Mouse (Mus musculus): Measurements from ENCODE around the gene Gfra4. TPM values are rescaled to one million over a fixed set of nuclear protein-coding genes. Genes with fewer than 3 reads are reported as not detected.
A peak's percentile ranks its signal among the peaks of the same experiment; 100 is the strongest.

Gene Gfra4
- total and polyA plus RNA-seq, 3 experiments = 7.2 to 21.3 (median 8.4) TPM

GRCm38 (mm10) chr2:131044989-131045720 lies 2.3 kb upstream of the Gfra4 start:
- H3K4me1 ChIP-seq (ENCODE audit: control insufficient read depth, insufficient read depth, low read length) = peaks cover 5% of the 10 kb centered on the region
- H3K27me3 ChIP-seq (ENCODE audit: control insufficient read depth, insufficient read depth, low read length) = peaks cover 6% of the 10 kb centered on the region
- no peak for DNase-seq
- no peak overlapping the region for H3K4me3 ChIP-seq
- intact Hi-C loops (cut with DNase I) = no loop called here
- TF ChIP-seq POLR2A (IDR thresholded peaks at IDR 0.05; ENCODE audit: insufficient read depth, low read depth, low read length) (no peak), CTCF (IDR thresholded peaks at IDR 0.05) (no peak), EP300 (IDR thresholded peaks at IDR 0.05; ENCODE audit: insufficient read depth, low read depth, low read length) (no peak)
- H3K27ac ChIP-seq = no peak overlapping the region
- WGBS = 45% methylated on average over 9 of the region's 9 CpGs
- H3K9ac ChIP-seq (ENCODE audit: low read depth, low read length) = no peak overlapping the region
- H3K79me2 ChIP-seq (replicated peaks; ENCODE audit: control insufficient read depth, insufficient read depth, low read length) = no peaks in the 10 kb centered on the region
- H3K36me3 ChIP-seq (ENCODE audit: control insufficient read depth, insufficient read depth, low read length) = no peaks in the 10 kb centered on the region

- Histone ChIP-seq H3K4me3 (no peak overlapping the region), H3K79me2 (replicated peaks; ENCODE audit: control insufficient read depth, insufficient read depth, low read length) (no peaks in the 10 kb centered on the region), H3K27ac (no peak overlapping the region), H3K36me3 (ENCODE audit: control insufficient read depth, insufficient read depth, low read length) (no peaks in the 10 kb centered on the region), H3K9ac (ENCODE audit: low read depth, low read length) (no peak overlapping the region), H3K4me1 (ENCODE audit: control insufficient read depth, insufficient read depth, low read length) (peaks cover 5% of the 10 kb centered on the region), H3K27me3 (ENCODE audit: control insufficient read depth, insufficient read depth, low read length) (peaks cover 6% of the 10 kb centered on the region)
- 19% methylated on average over 7 of the region's 7 CpGs for WGBS
- no peak for DNase-seq
- intact Hi-C loops (cut with DNase I) = no loop called here
- no peak for TF ChIP-seq EP300 (IDR thresholded peaks at IDR 0.05; ENCODE audit: insufficient read depth, low read depth, low read length)
- TF ChIP-seq CTCF (IDR thresholded peaks at IDR 0.05) = 0 out of 2 replicates have a peak, but pooled peaks have one; percentile 3
- no peak for TF ChIP-seq POLR2A (IDR thresholded peaks at IDR 0.05; ENCODE audit: insufficient read depth, low read depth, low read length)
Observed at GRCm38 (mm10) chr2:131044354-131044852, 1.5 kb upstream of the Gfra4 start.

GRCm38 (mm10) chr2:131040854-131041825 lies 1.7 kb downstream of the Gfra4 start:
- H3K79me2 ChIP-seq (replicated peaks; ENCODE audit: control insufficient read depth, insufficient read depth, low read length) = no peaks in the 10 kb centered on the region
- H3K9ac ChIP-seq (ENCODE audit: low read depth, low read length) = peak overlapping the region; percentile 45
- H3K36me3 ChIP-seq (ENCODE audit: control insufficient read depth, insufficient read depth, low read length) = no peaks in the 10 kb centered on the region
- H3K4me1 ChIP-seq (ENCODE audit: control insufficient read depth, insufficient read depth, low read length) = peaks cover 6% of the 10 kb centered on the region
- no peak overlapping the region for H3K27ac ChIP-seq
- intact Hi-C loops (cut with DNase I) = no loop called here
- DNase-seq = peak; percentile 52 to 62
- peak overlapping the region; percentile 50 for H3K4me3 ChIP-seq
- TF ChIP-seq EP300 (IDR thresholded peaks at IDR 0.05; ENCODE audit: insufficient read depth, low read depth, low read length) (no peak), POLR2A (IDR thresholded peaks at IDR 0.05; ENCODE audit: insufficient read depth, low read depth, low read length) (no peak)
- WGBS = 5% methylated on average over 109 of the region's 115 CpGs
- H3K27me3 ChIP-seq (ENCODE audit: control insufficient read depth, insufficient read depth, low read length) = peaks cover 6% of the 10 kb centered on the region

- no peak for TF ChIP-seq CTCF (IDR thresholded peaks at IDR 0.05)
- TF ChIP-seq EP300 (IDR thresholded peaks at IDR 0.05; ENCODE audit: insufficient read depth, low read depth, low read length) = no peak
- TF ChIP-seq POLR2A (IDR thresholded peaks at IDR 0.05; ENCODE audit: insufficient read depth, low read depth, low read length) = no peak
- Histone ChIP-seq H3K4me3 (no peak overlapping the region), H3K27ac (no peak overlapping the region), H3K79me2 (replicated peaks; ENCODE audit: control insufficient read depth, insufficient read depth, low read length) (no peaks in the 10 kb centered on the region), H3K27me3 (ENCODE audit: control insufficient read depth, insufficient read depth, low read length) (peaks cover 6% of the 10 kb centered on the region), H3K9ac (ENCODE audit: low read depth, low read length) (no peak overlapping the region), H3K4me1 (ENCODE audit: control insufficient read depth, insufficient read depth, low read length) (peaks cover 1% of the 10 kb centered on the region; the same call in 1 of the 2 replicates), H3K36me3 (ENCODE audit: control insufficient read depth, insufficient read depth, low read length) (no peaks in the 10 kb centered on the region)
- 86% methylated on average over 5 of the region's 5 CpGs for WGBS
- intact Hi-C loops (cut with DNase I) = no loop called here
- no peak for DNase-seq
Observed at GRCm38 (mm10) chr2:131038675-131039074, 4.2 kb downstream of the Gfra4 start.

GRCm38 (mm10) chr2:131038197-131038596 lies 4.7 kb downstream of the Gfra4 start:
- 87% methylated on average over 6 of the region's 6 CpGs for WGBS
- H3K27me3 ChIP-seq (ENCODE audit: control insufficient read depth, insufficient read depth, low read length) = peaks cover 6% of the 10 kb centered on the region
- intact Hi-C loops (cut with DNase I) = no loop called here

More at GRCm38 (mm10) chr2:131038197-131038596, 4.7 kb downstream of the Gfra4 start:
- H3K4me1 ChIP-seq (ENCODE audit: control insufficient read depth, insufficient read depth, low read length) = peaks cover 1% of the 10 kb centered on the region; the same call in 1 of the 2 replicates
- no peak for DNase-seq
- H3K36me3 ChIP-seq (ENCODE audit: control insufficient read depth, insufficient read depth, low read length) = no peaks in the 10 kb centered on the region
- TF ChIP-seq CTCF (IDR thresholded peaks at IDR 0.05) (no peak), POLR2A (IDR thresholded peaks at IDR 0.05; ENCODE audit: insufficient read depth, low read depth, low read length) (no peak), EP300 (IDR thresholded peaks at IDR 0.05; ENCODE audit: insufficient read depth, low read depth, low read length) (no peak)
- no peak overlapping the region for H3K27ac ChIP-seq
- no peaks in the 10 kb centered on the region for H3K79me2 ChIP-seq (replicated peaks; ENCODE audit: control insufficient read depth, insufficient read depth, low read length)
- no peak overlapping the region for H3K9ac ChIP-seq (ENCODE audit: low read depth, low read length)
- H3K4me3 ChIP-seq = no peak overlapping the region

Measured in heart, adult 2 months (tissue).